Mouse (Mus musculus): ENCODE measurements around the gene Tpst2. TPM values are rescaled to one million over a fixed set of nuclear protein-coding genes. Genes with fewer than 3 reads are reported as not detected.

The Tpst2 gene
- total RNA-seq, 2 experiments from 2014 or later: 34.4 to 34.6 TPM

- intact Hi-C loops (cut with DNase I): loop anchor here (5.0 kb wide), 1 partner anchor 83 kb away; no protein-coding TSS in a partner anchor
- DNase-seq (ENCODE audit: extremely low spot score in 1 of 2, low spot score in 2 of 2): peak in 1 of 2 experiments; percentile 40
Measured at GRCm38 (mm10) chr5:112344092-112344960, 67.8 kb downstream of the Tpst2 start.

- DNase-seq (ENCODE audit: extremely low spot score in 1 of 2, low spot score in 2 of 2): no peak
- intact Hi-C loops (cut with DNase I): no loop called here
Measured at GRCm38 (mm10) chr5:112346211-112346965, 69.9 kb downstream of the Tpst2 start.

- no peak for DNase-seq (ENCODE audit: extremely low spot score in 1 of 2, low spot score in 2 of 2)
- intact Hi-C loops (cut with DNase I): no loop called here
Measured at GRCm38 (mm10) chr5:112349169-112349568, 72.7 kb downstream of the Tpst2 start.

GRCm38 (mm10) chr5:112355493-112355892 is 79.0 kb downstream of the Tpst2 start:
- intact Hi-C loops (cut with DNase I): no loop called here
- no peak for DNase-seq (ENCODE audit: extremely low spot score in 1 of 2, low spot score in 2 of 2)

GRCm38 (mm10) chr5:112355910-112356309 is 79.4 kb downstream of the Tpst2 start, which contains the start of gene Gm6583:
TSS of gene Gm6583 (minus strand) at chr5:112356033.
- no peak for DNase-seq (ENCODE audit: extremely low spot score in 1 of 2, low spot score in 2 of 2)
- intact Hi-C loops (cut with DNase I): no loop called here

- intact Hi-C loops (cut with DNase I): no loop called here
- DNase-seq (ENCODE audit: extremely low spot score in 1 of 2, low spot score in 2 of 2): no peak
Measured at GRCm38 (mm10) chr5:112356322-112356721, 79.8 kb downstream of the Tpst2 start.

GRCm38 (mm10) chr5:112359520-112359919 is 83.0 kb downstream of the Tpst2 start:
- DNase-seq (ENCODE audit: extremely low spot score in 1 of 2, low spot score in 2 of 2): no peak
- intact Hi-C loops (cut with DNase I): no loop called here

GRCm38 (mm10) chr5:112360077-112360476 is 83.6 kb downstream of the Tpst2 start:
- no peak for DNase-seq (ENCODE audit: extremely low spot score in 1 of 2, low spot score in 2 of 2)
- intact Hi-C loops (cut with DNase I): no loop called here

- intact Hi-C loops (cut with DNase I): no loop called here
- DNase-seq (ENCODE audit: extremely low spot score in 1 of 2, low spot score in 2 of 2): no peak
Measured at GRCm38 (mm10) chr5:112364184-112364797, 87.8 kb downstream of the Tpst2 start.

Other genes with a start within 250 kb of the Tpst2 start
- gene Cryba4, start 24.2 kb upstream of the Tpst2 start, total RNA-seq (2021): 1 to 10 TPM in 1 of 2 experiments, under 1 TPM in 1; 0.67 to 1.5 TPM
- gene Crybb1, start 20.9 kb upstream of the Tpst2 start, total RNA-seq (2021): 10 to 100 TPM in 1 of 2 experiments, 1 to 10 TPM in 1; 10.0 to 12.1 TPM
- 10 to 100 TPM; 33.0 to 34.9 TPM for gene Tfip11, start 49.7 kb downstream of the Tpst2 start, total RNA-seq (2021)
- gene Srrd, start 66.3 kb downstream of the Tpst2 start, total RNA-seq (2021): 10 to 100 TPM; 27.9 to 30.0 TPM
- gene Hps4, start 66.4 kb downstream of the Tpst2 start, total RNA-seq (2021): 10 to 100 TPM; 18.8 to 29.2 TPM
- gene Gm6583, start 79.3 kb downstream of the Tpst2 start, total RNA-seq (2021): under 1 TPM in 1 of 2 experiments, not detected in 1; 0.15 TPM
- 100 to 1,000 TPM; 154 to 161 TPM for gene Asphd2, start 118.2 kb downstream of the Tpst2 start, total RNA-seq (2021)
- gene Gm6588, start 172.7 kb downstream of the Tpst2 start, total RNA-seq (2021): not detected